Mouse (Mus musculus) myocyte (in vitro differentiated cells): Measurements from ENCODE around the gene Hspb1.

Experiments used
- E2F4 ChIP-seq: IDR thresholded peaks from one replicate; pipeline ENCODE4 v1.6.1; 2011; ENCODE audit warnings: mild to moderate bottlenecking, control low read depth, moderate library complexity; ENCODE audit not compliant: insufficient read depth
- MAX ChIP-seq: IDR thresholded peaks from one replicate; pipeline ENCODE4 v1.6.1; 2011; ENCODE audit warnings: low read depth, mild to moderate bottlenecking, control low read depth
- MYOD1 ChIP-seq, 3 experiments: IDR thresholded peaks; one replicate each; pipeline ENCODE4 v1.6.1; 2011; ENCODE audit warnings: control low read depth in 2 of 3, low read depth in 2 of 3, mild to moderate bottlenecking in 2 of 3, moderate library complexity in 1 of 3; ENCODE audit not compliant: insufficient read length in 2 of 3, control insufficient read depth in 1 of 3
- MYOG ChIP-seq, 3 experiments: IDR thresholded peaks; one replicate each; pipeline ENCODE4 v1.6.1; 2011; ENCODE audit warnings: control low read depth in 2 of 3, low read depth in 2 of 3, mild to moderate bottlenecking in 2 of 3; ENCODE audit not compliant: insufficient read length in 2 of 3, control insufficient read depth in 1 of 3, insufficient read depth in 1 of 3
- POLR2A ChIP-seq: IDR thresholded peaks from one replicate; pipeline ENCODE4 v1.6.1; 2011; ENCODE audit warnings: low read depth, mild to moderate bottlenecking, control low read depth, moderate library complexity; ENCODE audit not compliant: insufficient read length
- REST ChIP-seq: IDR thresholded peaks from one replicate; pipeline ENCODE4 v1.6.1; 2011; ENCODE audit warnings: mild to moderate bottlenecking, control low read depth, moderate library complexity; ENCODE audit not compliant: insufficient read depth, insufficient read length
- TCF12 ChIP-seq: IDR thresholded peaks from one replicate; pipeline ENCODE4 v1.6.1; 2011; ENCODE audit warnings: mild to moderate bottlenecking, control low read depth; ENCODE audit not compliant: poor library complexity, insufficient read depth, severe bottlenecking
- USF1 ChIP-seq: IDR thresholded peaks from one replicate; pipeline ENCODE4 v1.6.1; 2011; ENCODE audit warnings: low read depth, mild to moderate bottlenecking, control low read depth, moderate library complexity

GRCm38 (mm10) chr5:135935641-135936190 lies 48.0 kb downstream of the Hspb1 start:
- no peak for TF ChIP-seq MAX
- TF ChIP-seq POLR2A = no peak
- TF ChIP-seq REST = no peak
- no peak for TF ChIP-seq USF1
- no peak for TF ChIP-seq MYOD1 (IDR thresholded peaks at IDR 0.05; ENCODE audit: control insufficient read depth in 1 of 3, insufficient read length in 2 of 3, low read depth in 2 of 3)
- no peak for TF ChIP-seq E2F4
- no peak for TF ChIP-seq TCF12
- TF ChIP-seq MYOG (IDR thresholded peaks at IDR 0.05; ENCODE audit: control insufficient read depth in 1 of 3, insufficient read depth in 1 of 3, insufficient read length in 2 of 3, low read depth in 2 of 3) = no peak
